Mouse (Mus musculus) mesoderm, embryonic 11.5 days (tissue): Measurements from ENCODE around the gene Zfp120.
A peak's percentile ranks its signal among the peaks of the same experiment; 100 is the strongest.
"Not testable (repeated sequence)": the region's sequence is repeated elsewhere in the genome, so short reads cannot be mapped to it uniquely, and the experiment has no call there.

Experiments
- DNase-seq: peaks from one replicate; pipeline ENCODE4 v3.0.0-alpha.2; 2012; ENCODE audit warnings: low read depth, low spot score

Zfp120 gene

DNA sequence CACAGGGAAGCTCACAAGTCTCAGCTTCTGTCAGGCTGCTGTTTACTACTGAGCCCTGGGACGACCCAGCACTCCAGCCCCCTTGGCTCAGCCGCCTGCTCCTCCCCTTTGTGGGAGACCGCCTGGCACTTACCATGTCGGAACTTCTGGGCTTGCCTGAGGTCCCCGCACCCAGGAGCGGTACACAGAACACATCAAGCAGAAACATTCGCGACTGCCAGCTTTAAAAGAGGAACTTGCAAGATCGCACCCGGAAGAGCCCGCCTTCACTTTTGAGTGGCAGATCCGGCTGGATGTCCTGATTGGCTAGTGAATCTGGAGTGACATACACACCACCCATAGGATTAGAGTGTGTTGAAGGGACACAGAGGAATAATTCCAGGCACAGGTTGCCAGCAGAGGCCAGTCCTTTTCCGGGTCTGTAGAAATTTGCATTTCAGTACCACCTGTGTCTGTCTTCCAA is at the start of gene Zfp120:
TSS of gene Zfp120 (minus strand) at position 274 of the 463 bp plus-strand sequence.
- DNase-seq = peak; percentile 89

DNA sequence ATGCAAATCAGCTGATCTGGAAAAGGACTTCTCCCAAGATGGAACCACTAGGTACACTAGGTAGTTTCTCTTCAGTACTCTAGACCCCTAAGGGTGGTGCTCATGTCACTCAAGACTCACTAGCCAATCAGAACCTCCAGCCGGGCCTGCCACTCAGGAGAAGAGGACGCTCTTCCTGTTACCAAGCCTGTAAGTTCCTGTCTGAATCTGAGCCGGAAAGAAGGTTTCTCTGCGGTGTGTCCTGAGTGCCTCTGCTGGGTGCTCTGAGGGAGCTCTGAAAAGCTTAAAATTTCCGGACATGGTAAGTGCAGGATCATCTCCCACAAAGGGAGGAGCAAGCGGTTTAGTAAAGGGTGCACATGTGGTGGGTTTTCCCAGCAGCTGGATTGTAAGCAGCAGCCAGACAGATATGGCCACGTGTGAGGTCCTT is 45.1 kb upstream of the Zfp120 start, which contains the start of gene Gm14139:
TSS of gene Gm14139 (plus strand) at position 186 of the 430 bp plus-strand sequence.
- not testable (repeated sequence) for DNase-seq

DNA sequence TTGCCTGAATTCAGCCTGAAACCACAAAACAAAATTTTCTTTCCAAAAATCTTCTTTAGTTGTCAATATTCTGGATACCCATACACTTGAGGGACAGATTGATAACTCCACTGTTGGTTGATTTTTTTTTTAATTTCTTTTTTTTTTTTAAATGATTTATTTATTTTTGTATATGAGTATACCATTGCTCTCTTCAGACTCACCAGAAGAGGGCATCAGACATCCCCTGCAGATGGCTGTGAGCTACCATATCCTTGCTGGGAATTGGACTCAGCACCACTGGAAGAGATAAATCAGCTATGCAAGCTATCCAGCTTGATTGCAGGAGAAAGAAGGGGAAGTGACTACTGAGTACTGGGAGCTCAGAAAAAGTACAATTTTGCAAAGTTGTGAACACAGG is 44.5 kb upstream of the Zfp120 start:
- not testable (repeated sequence) for DNase-seq

DNA sequence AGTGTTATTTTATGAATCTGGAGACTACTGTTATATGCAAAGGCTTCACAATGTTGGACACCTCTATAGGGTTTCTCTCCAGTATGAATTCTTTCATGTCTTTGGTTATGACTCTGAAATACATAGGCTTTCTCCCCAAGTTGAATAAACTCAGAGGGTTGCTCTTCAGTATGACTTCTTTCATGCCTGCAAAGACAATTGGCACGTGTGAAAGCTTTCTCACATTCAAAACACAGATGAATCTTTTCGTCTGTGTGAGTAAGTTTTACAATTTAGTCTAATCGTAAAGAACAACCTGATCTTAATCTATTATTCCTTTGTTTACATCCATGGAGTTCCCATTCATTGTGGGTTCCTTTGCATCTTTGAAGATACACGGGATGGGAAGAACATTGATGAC is 43.1 kb upstream of the Zfp120 start, which contains the start of gene Gm10770:
TSS of gene Gm10770 (minus strand) at position 101 of the 400 bp plus-strand sequence.
- DNase-seq = not testable (repeated sequence)

DNA sequence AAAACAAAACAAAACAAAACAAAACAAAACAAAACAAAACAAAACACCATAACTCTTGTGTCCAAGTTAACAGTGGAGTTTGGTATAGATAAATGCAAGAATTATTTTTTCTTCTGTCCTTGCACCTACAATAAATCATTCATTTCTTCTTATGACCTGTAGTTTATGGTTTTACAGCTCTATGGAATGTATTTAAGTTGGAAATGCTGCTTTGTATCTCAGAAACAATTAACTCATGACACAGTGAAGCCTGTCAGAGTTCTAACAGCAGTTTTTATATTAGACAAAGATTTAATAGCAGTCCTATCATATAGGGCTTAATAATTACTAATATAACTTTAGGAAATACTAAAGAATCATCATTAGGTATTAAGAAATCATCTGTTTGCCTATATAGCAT is 37.3 kb upstream of the Zfp120 start:
- no peak for DNase-seq

DNA sequence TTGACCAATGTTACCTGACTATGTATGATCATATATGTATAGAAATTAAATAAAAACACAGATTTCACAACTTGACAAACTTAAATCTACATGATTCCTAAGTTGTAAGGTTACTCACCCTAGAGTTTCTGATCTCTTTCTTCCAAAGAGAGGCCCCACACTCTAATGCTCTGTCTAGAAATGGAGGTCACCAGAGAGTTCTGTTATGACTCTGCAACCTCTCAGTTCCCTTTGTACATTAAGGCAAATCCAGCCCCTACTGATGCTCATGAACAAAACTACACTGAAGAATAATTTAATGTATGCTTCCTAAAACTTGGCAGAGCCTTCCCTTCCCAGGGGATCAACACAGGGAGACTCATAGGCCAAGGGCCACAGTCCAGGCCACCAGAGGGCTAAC is 30.2 kb upstream of the Zfp120 start:
- no peak for DNase-seq

DNA sequence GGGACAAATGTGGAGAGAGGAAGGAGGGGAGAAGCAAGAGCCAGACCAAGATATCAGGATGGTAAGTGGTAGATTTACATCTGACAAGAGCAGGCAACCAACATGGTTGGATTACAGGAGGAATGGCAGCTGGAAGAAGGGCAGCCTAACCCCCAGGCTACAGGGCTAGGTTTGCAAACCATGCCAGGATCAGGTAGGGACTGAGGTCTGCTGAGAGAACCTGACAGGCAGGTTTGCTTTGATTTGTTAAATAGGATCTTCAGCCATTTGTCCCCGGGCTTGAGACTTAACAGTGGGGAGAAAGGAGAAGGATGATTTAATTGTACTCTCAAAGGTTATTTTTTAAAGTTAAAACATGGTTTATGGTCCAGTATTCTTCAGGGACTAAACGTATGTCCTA is 3.7 kb downstream of the Zfp120 start:
- no peak for DNase-seq

DNA sequence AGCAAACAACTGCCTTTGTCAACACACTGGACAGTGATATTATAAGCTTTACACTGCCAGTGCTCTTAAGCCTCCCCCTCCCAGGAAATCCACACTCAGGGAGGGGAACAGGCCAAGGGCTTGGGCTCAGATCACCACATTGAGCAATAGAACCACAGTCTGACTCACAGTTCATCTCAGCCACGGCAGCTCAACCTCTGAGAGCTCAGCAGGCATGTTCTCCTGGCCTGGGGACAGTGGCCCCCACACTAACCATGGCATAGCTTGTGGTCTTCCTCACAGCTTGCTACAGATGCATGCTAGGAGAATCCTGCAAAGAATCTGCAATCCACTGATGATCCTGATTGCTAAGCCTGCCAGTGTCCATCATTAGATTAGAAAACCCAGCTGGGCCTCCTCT is 4.5 kb downstream of the Zfp120 start:
- DNase-seq = not testable (repeated sequence)

DNA sequence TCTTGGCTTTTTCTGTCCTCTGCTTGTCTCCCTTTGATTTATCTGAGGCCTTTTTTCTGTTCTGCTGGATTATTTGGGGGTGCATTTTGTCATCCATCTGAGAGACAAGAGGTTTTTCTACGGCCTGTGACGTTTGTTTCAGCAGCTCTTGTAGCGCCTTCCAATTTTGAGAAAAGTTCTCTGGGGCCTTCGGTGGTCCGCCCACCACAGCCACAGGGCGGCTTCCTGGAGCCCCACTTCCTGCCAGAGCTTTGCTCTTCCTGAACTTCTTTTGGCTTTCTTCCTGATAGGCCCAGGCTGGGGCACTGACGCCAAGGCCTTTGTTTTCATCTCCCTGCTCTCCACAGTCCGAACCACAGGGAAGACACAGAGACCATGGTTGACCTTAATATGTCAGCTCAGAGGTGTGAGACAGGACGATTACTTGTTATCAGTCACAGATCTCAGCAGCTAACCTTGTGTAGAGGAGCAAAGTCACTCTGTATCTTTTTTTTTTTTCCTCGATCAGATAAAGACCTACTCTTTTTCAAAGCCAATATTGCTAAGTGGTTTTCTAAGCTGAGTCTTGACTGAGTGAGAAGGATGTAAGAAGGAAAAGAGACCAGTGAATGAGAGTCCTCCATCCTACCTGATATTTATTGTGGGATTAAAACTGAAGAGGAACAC is 25.1 kb downstream of the Zfp120 start:
- DNase-seq = no peak

DNA sequence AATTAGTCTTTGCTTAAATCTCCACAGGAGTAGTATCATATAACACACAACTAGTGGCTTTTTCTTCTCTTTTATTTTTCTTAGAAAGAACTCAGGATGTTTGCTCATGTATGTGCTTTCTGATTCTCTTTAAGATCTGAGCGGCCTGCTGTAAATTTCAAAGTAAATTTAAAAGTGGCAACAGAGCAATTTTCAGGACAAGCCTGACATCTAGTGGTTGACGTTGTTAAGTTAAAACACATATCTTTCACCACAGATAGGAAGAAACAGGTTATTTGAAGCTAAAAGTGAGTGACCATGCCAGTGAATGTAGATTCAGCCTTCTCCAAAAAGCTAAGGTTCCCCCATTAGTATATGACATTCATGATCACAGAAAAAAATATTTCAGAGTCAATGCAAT is 36.9 kb downstream of the Zfp120 start:
- DNase-seq = peak; percentile 26
